Mouse (Mus musculus) heart, postnatal 0 days (tissue): ENCODE results near the gene Itfg1.

Experiments used
- CTCF ChIP-seq: IDR thresholded peaks from 2 replicates; pipeline ENCODE4 v1.5.1; 2016; ENCODE audit warnings: antibody characterized with exemption, control low read depth, low read depth
- EP300 ChIP-seq: IDR thresholded peaks from 2 replicates; pipeline ENCODE4 v1.6.1; 2016; ENCODE audit warnings: antibody characterized with exemption, low read depth

GRCm38 (mm10) chr8:85717271-85717670 is 123.5 kb downstream of the Itfg1 start:
- TF ChIP-seq CTCF: no peak
- TF ChIP-seq EP300: no peak
